Mouse (Mus musculus) intestine, postnatal 0 days (tissue): ENCODE results near the gene Rpl36-ps4. TPM values are rescaled to one million over a fixed set of nuclear protein-coding genes. Genes with fewer than 3 reads are reported as not detected.
A peak's percentile ranks its signal among the peaks of the same experiment; 100 is the strongest.
"Not testable (repeated sequence)": the region's sequence is repeated elsewhere in the genome, so short reads cannot be mapped to it uniquely, and the experiment has no call there.

Experiments
- ATAC-seq: fragments of 200-750 bp; cut with Nextera tagmentation; 2 replicates; pipeline ENCODE4 v1.8.0; 2017; ENCODE audit warnings: mild to moderate bottlenecking, moderate TSS enrichment, moderate library complexity
- H3K27ac ChIP-seq: fragments of 300-500 bp; sonication (generic); 2 replicates; pipeline ENCODE4 v1.5.1; 2014; ENCODE audit warnings: mild to moderate bottlenecking, low read depth, low read length, moderate library complexity
- H3K27me3 ChIP-seq: fragments of 300-500 bp; sonication (generic); replicated peaks from 2 replicates; pipeline ENCODE4 v1.6.1; 2014; ENCODE audit warnings: low read length, mixed read lengths; ENCODE audit not compliant: control insufficient read depth, insufficient read depth
- H3K36me3 ChIP-seq: fragments of 300-500 bp; sonication (generic); 2 replicates; pipeline ENCODE4 v1.6.1; 2014; ENCODE audit warnings: mild to moderate bottlenecking, moderate library complexity; ENCODE audit not compliant: control insufficient read depth, insufficient read depth
- H3K4me1 ChIP-seq: fragments of 300-500 bp; sonication (generic); replicated peaks from 2 replicates; pipeline ENCODE4 v1.6.1; 2014; ENCODE audit warnings: antibody characterized with exemption, low read length, mixed read lengths; ENCODE audit not compliant: control insufficient read depth, insufficient read depth
- H3K4me2 ChIP-seq: fragments of 300-500 bp; sonication (generic); replicated peaks from 2 replicates; pipeline ENCODE4 v1.6.1; 2014; ENCODE audit warnings: low read depth, mild to moderate bottlenecking, moderate library complexity
- H3K4me3 ChIP-seq: fragments of 300-500 bp; sonication (generic); 2 replicates; pipeline ENCODE4 v1.5.1; 2014; ENCODE audit warnings: low read depth, low read length
- H3K9ac ChIP-seq: fragments of 300-500 bp; sonication (generic); 2 replicates; pipeline ENCODE4 v1.6.1; 2014; ENCODE audit warnings: mild to moderate bottlenecking, low read depth, low read length
- H3K9me3 ChIP-seq: fragments of 300-500 bp; sonication (generic); 2 replicates; pipeline ENCODE4 v1.6.1; 2016; ENCODE audit warnings: mixed run types; ENCODE audit not compliant: control insufficient read depth
- CTCF ChIP-seq: sonication (generic); IDR thresholded peaks from 2 replicates; pipeline ENCODE4 v1.5.1; 2016; ENCODE audit warnings: low read depth, mild to moderate bottlenecking, control low read depth, antibody characterized with exemption, moderate library complexity
- WGBS: fragments of 180-500 bp; shearing (Covaris S2); extraction: QIAGEN DNeasy Blood & Tissue Kit; methylation state at CpG from one replicate; pipeline ENCODE4 v1.1.7; 2014; 5-methylcytosine and 5-hydroxymethylcytosine counted together
- polyA plus RNA-seq: library from polyadenylated mRNA; unstranded; fragments of >200 nt; fragmentation: Nextera tagmentation; extraction: Ambion mirVana; gene quantifications from 2 replicates; pipeline ENCODE4 v1.2.1, GENCODE M21; 2015

Rpl36-ps4 gene
- polyA plus RNA-seq, 1 experiment from 2014 or later = not detected

DNA sequence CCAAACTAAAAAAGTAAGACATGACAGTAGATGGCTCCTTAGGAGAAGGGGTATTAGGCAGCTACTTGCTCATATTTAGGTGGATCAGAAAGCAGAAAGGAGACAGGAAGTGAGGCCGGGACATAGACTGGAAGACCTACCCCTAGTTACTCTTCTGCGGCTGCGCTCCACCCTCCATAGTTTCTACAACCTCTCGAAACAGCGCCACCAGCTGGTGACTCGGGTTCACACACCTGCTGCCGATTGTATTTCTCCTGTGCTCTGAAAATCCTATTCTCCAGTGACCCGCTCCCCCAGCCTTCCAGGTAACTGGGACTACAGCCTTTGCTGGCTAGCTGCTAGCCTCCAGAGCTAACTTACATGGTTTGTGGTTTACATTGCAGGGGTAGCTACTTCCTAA is 37.5 kb downstream of the Rpl36-ps4 start:
- WGBS = 67% methylated on average over 8 of the region's 8 CpGs
- no peaks in the 10 kb centered on the region for H3K27me3 ChIP-seq
- H3K9me3 ChIP-seq = no peaks in the 10 kb centered on the region
- no peak overlapping the region for H3K4me2 ChIP-seq
- H3K4me3 ChIP-seq = no peak overlapping the region
- peak; percentile 40; the same call in 1 of the 2 replicates for TF ChIP-seq CTCF
- ATAC-seq = no peak
- no peaks in the 10 kb centered on the region for H3K4me1 ChIP-seq
- no peak overlapping the region for H3K27ac ChIP-seq
- H3K9ac ChIP-seq = no peak overlapping the region
- no peaks in the 10 kb centered on the region for H3K36me3 ChIP-seq

- not testable (repeated sequence) for ATAC-seq, H3K4me3 ChIP-seq, H3K36me3 ChIP-seq, H3K9me3 ChIP-seq, H3K9ac ChIP-seq, H3K4me2 ChIP-seq, H3K27me3 ChIP-seq, H3K4me1 ChIP-seq, H3K27ac ChIP-seq
- 94% methylated on average over 11 of the region's 11 CpGs for WGBS
Observed at GRCm38 (mm10) chr17:87959406-87959805, 38.6 kb downstream of the Rpl36-ps4 start.

DNA sequence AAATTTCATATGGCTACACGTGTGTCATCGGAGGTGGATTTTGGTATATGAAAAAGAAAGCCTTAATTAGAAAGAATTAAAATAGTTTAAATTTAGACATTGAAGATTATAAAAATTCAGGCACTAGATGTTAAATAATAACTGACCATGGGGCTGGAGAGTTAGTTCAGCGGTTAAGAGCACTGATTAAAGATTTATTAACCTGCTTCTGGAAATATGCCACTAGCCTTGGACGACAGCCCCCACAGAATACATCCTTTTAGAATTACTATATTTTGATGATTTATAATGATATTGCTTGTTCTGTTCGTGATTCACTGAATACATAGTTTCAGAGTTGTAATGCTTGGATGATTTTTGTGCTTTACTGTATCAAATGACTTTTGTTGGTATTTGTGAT is 39.2 kb downstream of the Rpl36-ps4 start:
- 84% methylated on average over 5 of the region's 5 CpGs for WGBS
- not testable (repeated sequence) for H3K4me1 ChIP-seq, H3K4me2 ChIP-seq, ATAC-seq, H3K4me3 ChIP-seq, H3K9me3 ChIP-seq, H3K27ac ChIP-seq, H3K9ac ChIP-seq, H3K27me3 ChIP-seq, H3K36me3 ChIP-seq

DNA sequence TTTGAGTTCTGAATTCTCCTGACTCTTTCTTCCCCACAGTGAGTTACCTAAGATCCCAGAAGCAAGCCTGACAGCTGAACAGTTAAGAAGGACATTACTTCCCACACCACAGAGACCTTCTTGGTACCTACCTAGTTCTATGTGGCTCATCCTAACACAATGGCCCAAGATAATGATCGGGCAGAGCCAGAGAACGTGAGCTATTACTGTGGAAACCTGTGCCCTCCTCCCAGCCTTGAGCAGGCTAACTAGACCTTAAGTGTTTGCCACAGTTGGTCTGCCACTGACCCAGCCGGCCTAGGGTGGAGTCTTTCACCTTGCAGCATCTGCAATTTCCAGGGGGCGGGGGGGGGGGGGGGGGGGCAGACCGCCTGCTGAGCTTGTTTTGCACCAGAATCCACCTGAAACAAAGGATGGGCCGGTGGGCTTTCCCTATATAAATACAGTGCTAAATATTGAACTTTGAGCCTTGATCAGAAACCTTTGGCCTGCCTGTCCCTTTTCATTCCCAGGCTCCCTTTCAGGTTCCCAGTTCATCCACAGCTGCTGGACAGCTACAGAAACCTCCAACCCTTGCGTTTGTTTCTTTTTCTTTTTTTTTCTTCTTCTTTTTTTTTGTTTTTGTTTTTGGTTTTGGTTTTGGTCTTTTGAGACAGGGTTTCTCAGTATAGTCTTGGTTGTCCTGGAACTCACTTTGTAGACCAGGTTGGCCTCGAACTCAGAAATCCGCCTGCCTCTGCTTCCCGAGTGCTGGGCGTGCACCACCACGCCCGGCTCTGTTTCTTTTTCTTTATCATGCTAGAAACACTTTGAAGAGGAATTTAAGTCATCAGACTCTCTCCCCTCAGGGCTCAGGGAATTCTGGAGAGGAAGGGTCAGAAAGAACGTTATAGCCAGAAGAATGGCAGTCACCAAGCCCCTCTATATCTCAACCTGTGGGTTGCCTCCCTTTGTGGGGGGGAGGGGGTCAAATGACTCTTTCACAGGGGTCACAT is 42.6 kb downstream of the Rpl36-ps4 start:
- no peak for ATAC-seq
- 89% methylated on average over 13 of the region's 14 CpGs for WGBS
- H3K9ac ChIP-seq = no peak overlapping the region
- no peaks in the 10 kb centered on the region for H3K4me1 ChIP-seq
- no peak overlapping the region for H3K4me3 ChIP-seq
- no peak overlapping the region for H3K4me2 ChIP-seq
- no peaks in the 10 kb centered on the region for H3K9me3 ChIP-seq
- H3K27me3 ChIP-seq = no peaks in the 10 kb centered on the region
- H3K27ac ChIP-seq = no peak overlapping the region
- H3K36me3 ChIP-seq = no peaks in the 10 kb centered on the region
- no peak for TF ChIP-seq CTCF

DNA sequence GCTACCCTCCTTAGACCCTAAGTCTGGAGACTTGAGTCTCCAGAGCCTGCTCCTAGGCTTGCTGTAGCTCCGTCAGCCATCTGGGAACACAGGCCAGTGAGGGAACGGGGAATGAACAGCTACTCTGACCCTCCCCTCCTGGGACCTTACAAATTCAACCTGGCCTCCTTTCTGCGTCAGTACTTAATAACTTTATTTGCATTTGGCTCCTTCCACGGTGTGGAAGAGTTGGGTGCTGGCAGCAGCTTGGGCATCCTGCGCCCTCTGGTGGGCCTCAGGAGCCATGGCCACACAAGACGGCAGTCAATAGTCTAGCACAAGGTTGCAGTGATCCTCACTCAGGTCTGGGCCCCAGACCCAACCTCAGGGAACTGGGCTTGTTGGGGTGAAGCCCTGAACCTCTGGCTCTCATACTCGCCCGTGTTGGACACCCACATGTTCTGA is 47.7 kb downstream of the Rpl36-ps4 start:
- not testable (repeated sequence) for H3K4me2 ChIP-seq, H3K4me1 ChIP-seq, H3K27ac ChIP-seq, H3K9me3 ChIP-seq, H3K9ac ChIP-seq, H3K27me3 ChIP-seq, H3K4me3 ChIP-seq, H3K36me3 ChIP-seq
- ATAC-seq = peak; percentile 67
- peak; percentile 49 for TF ChIP-seq CTCF
- WGBS = 46% methylated on average over 6 of the region's 8 CpGs

Other genes starting within 250 kb of the Rpl36-ps4 start
- gene Msh2, start 248.6 kb upstream of the Rpl36-ps4 start, polyA plus RNA-seq = 13.9 and 15.9 TPM in 2 replicates
- gene Kcnk12, start 123.0 kb upstream of the Rpl36-ps4 start, polyA plus RNA-seq = not detected in 2 replicates
- gene Msh6, start 54.1 kb downstream of the Rpl36-ps4 start, polyA plus RNA-seq = 9.0 and 9.2 TPM in 2 replicates
- 8.5 and 9.3 TPM in 2 replicates for gene Fbxo11, start 144.3 kb downstream of the Rpl36-ps4 start, polyA plus RNA-seq